Mouse (Mus musculus) CH12.LX (cell line): ENCODE results near the gene Col23a1.

Source experiments
- CTCF ChIP-seq, 2 experiments: IDR thresholded peaks in 1 of 2; conservative IDR thresholded peaks in 1 of 2; 2 replicates each; pipeline ENCODE4 v1.5.1; 2011 to 2012; ENCODE audit warnings: low read depth in 2 of 2, low read length in 2 of 2, improper control_type of control experiment in 1 of 2, inconsistent platforms in 1 of 2, mild to moderate bottlenecking in 1 of 2, moderate library complexity in 1 of 2
- EP300 ChIP-seq: IDR thresholded peaks from 2 replicates; pipeline ENCODE4 v1.6.1; 2011; ENCODE audit warnings: low read length, improper control_type of control experiment
- GABPA ChIP-seq: IDR thresholded peaks from 2 replicates; pipeline ENCODE4 v1.6.1; 2012; ENCODE audit warnings: low read depth, low read length, improper control_type of control experiment, inconsistent platforms; ENCODE audit not compliant: insufficient replicate concordance
- JUN ChIP-seq: IDR thresholded peaks from 2 replicates; pipeline ENCODE4 v1.6.1; 2011; ENCODE audit warnings: low read depth, mild to moderate bottlenecking, low read length, improper control_type of control experiment, moderate library complexity; ENCODE audit not compliant: insufficient read depth
- JUND ChIP-seq: conservative IDR thresholded peaks from 2 replicates; pipeline ENCODE4 v1.6.1; 2011; ENCODE audit warnings: low read depth, low read length, improper control_type of control experiment
- MAZ ChIP-seq: IDR thresholded peaks from 2 replicates; pipeline ENCODE4 v1.6.1; 2012; ENCODE audit warnings: low read depth, mild to moderate bottlenecking, inconsistent platforms, low read length, improper control_type of control experiment, moderate library complexity
- POLR2A ChIP-seq: IDR thresholded peaks from 2 replicates; pipeline ENCODE4 v1.6.1; 2011; ENCODE audit warnings: low read depth, mild to moderate bottlenecking, improper control_type of control experiment, low read length
- POLR2AphosphoS2 ChIP-seq: IDR thresholded peaks from 2 replicates; pipeline ENCODE4 v1.6.1; 2011; ENCODE audit warnings: low read depth, low read length, improper control_type of control experiment
- RAD21 ChIP-seq: IDR thresholded peaks from 2 replicates; pipeline ENCODE4 v1.6.1; 2011; ENCODE audit warnings: low read depth, mild to moderate bottlenecking, low read length, improper control_type of control experiment, moderate library complexity
- TCF12 ChIP-seq: IDR thresholded peaks from 2 replicates; pipeline ENCODE4 v1.6.1; 2014; ENCODE audit warnings: low read depth, mild to moderate bottlenecking, inconsistent platforms, low read length, improper control_type of control experiment
- USF1 ChIP-seq: IDR thresholded peaks from 2 replicates; pipeline ENCODE4 v1.6.1; 2014; ENCODE audit warnings: low read depth, mild to moderate bottlenecking, inconsistent platforms, low read length, improper control_type of control experiment
- ZKSCAN1 ChIP-seq: IDR thresholded peaks from 2 replicates; pipeline ENCODE4 v1.6.1; 2012; ENCODE audit warnings: low read depth, inconsistent platforms, low read length, improper control_type of control experiment, borderline replicate concordance
- ZNF384 ChIP-seq: IDR thresholded peaks from 2 replicates; pipeline ENCODE4 v1.6.1; 2012; ENCODE audit warnings: low read depth, low read length, improper control_type of control experiment, inconsistent platforms

- no peak for TF ChIP-seq CTCF (conservative IDR thresholded peaks at IDR 0.05 in 1 of 2, IDR thresholded peaks at IDR 0.05 in 1 of 2; ENCODE audit: low read depth in 2 of 2, low read length in 2 of 2)
- TF ChIP-seq RAD21 = no peak
- no peak for TF ChIP-seq POLR2AphosphoS2
- no peak for TF ChIP-seq ZNF384
- TF ChIP-seq MAZ = no peak
- no peak for TF ChIP-seq ZKSCAN1
- no peak for TF ChIP-seq GABPA
- no peak for TF ChIP-seq TCF12
- TF ChIP-seq JUN = no peak
- TF ChIP-seq POLR2A = no peak
- TF ChIP-seq EP300 = peak; percentile 50; the same call in 1 of the 2 replicates
- TF ChIP-seq JUND = peak; percentile 48
- no peak for TF ChIP-seq USF1
These were observed 195.4 kb downstream of the Col23a1 start for GRCm38 (mm10) chr11:51485051-51485521.
